Mouse (Mus musculus) heart, embryonic 16.5 days (tissue): Measurements from ENCODE around the gene Gm34653. TPM values are rescaled to one million over a fixed set of nuclear protein-coding genes. Genes with fewer than 3 reads are reported as not detected.

Experiments
- ATAC-seq: fragments of 200-750 bp; cut with Nextera tagmentation; replicated peaks from 2 replicates; pipeline ENCODE4 v1.8.0; 2017; ENCODE audit warnings: moderate number of reproducible peaks; ENCODE audit not compliant: insufficient read depth, low FRiP score; ENCODE audit errors: extremely low read depth
- H3K27ac ChIP-seq: fragments of 300-500 bp; sonication (generic); 2 replicates; pipeline ENCODE4 v1.5.1; 2014; ENCODE audit warnings: mild to moderate bottlenecking, low read length, control low read depth, moderate library complexity
- H3K27me3 ChIP-seq: fragments of 300-500 bp; sonication (generic); 2 replicates; pipeline ENCODE4 v1.6.1; 2014; ENCODE audit warnings: low read length, mixed read lengths; ENCODE audit not compliant: control insufficient read depth, insufficient read depth
- H3K36me3 ChIP-seq: fragments of 300-500 bp; sonication (generic); 2 replicates; pipeline ENCODE4 v1.6.1; 2014; ENCODE audit not compliant: control insufficient read depth, insufficient read depth
- H3K4me1 ChIP-seq: fragments of 300-500 bp; sonication (generic); 2 replicates; pipeline ENCODE4 v1.6.1; 2014; ENCODE audit warnings: low read length, mixed read lengths; ENCODE audit not compliant: control insufficient read depth, insufficient read depth
- H3K4me2 ChIP-seq: fragments of 300-500 bp; sonication (generic); 2 replicates; pipeline ENCODE4 v1.6.1; 2014; ENCODE audit warnings: low read depth, mild to moderate bottlenecking, control low read depth, low read length
- H3K4me3 ChIP-seq: fragments of 300-500 bp; sonication (generic); 2 replicates; pipeline ENCODE4 v1.5.1; 2014; ENCODE audit warnings: mild to moderate bottlenecking, control low read depth, low read length
- H3K9ac ChIP-seq: fragments of 300-500 bp; sonication (generic); 2 replicates; pipeline ENCODE4 v1.6.1; 2014; ENCODE audit warnings: low read length, control low read depth
- H3K9me3 ChIP-seq: fragments of 300-500 bp; sonication (generic); replicated peaks from 2 replicates; pipeline ENCODE4 v1.6.1; 2016; ENCODE audit warnings: low read length; ENCODE audit not compliant: control insufficient read depth
- whole genome bisulfite sequencing: fragments of 180-500 bp; shearing (Covaris S2); extraction: QIAGEN DNeasy Blood & Tissue Kit; methylation state at CpG from one replicate; pipeline ENCODE4 v1.1.7; 2014; 5-methylcytosine and 5-hydroxymethylcytosine counted together
- polyA plus RNA-seq: library from polyadenylated mRNA; unstranded; fragments of >200 nt; fragmentation: Nextera tagmentation; extraction: Ambion mirVana; gene quantifications from 2 replicates; pipeline ENCODE4 v1.2.1, GENCODE M21; 2015

Gene Gm34653
- polyA plus RNA-seq, 1 experiment from 2014 or later, result not detected

DNA sequence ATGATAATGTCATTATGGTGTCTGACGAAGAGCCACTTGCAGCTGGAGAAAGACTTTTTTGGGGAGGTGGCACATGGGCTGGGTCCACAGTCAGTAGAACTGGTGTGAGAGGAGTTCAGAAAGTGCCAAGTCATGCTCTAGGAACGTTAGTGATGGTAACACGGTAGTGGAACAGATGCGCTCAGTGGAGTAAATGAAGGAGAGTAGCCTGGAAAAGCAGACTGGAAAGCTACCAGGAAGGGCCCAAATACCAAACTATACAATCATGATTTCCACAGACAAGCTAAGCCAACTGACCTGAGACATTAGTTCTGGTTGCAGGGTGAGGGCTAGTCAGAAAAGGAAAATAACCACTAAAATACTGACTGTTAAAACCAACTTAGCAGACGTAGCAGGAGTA is 36.9 kb downstream of the Gm34653 start:
- H3K4me2 ChIP-seq, result peak overlapping the region; percentile 72
- 0 out of 2 replicates have a peak, but pooled peaks cover 5% of the 10 kb centered on the region for H3K27me3 ChIP-seq
- peak overlapping the region; percentile 43 for H3K4me3 ChIP-seq
- no peaks in the 10 kb centered on the region for H3K9me3 ChIP-seq
- H3K9ac ChIP-seq, result peak overlapping the region; percentile 42; the same call in 1 of the 2 replicates
- no peak for ATAC-seq
- H3K4me1 ChIP-seq, result peaks cover 19% of the 10 kb centered on the region
- WGBS, result 32% methylated on average over 5 of the region's 5 CpGs
- no peak overlapping the region for H3K27ac ChIP-seq
- H3K36me3 ChIP-seq, result peaks cover 12% of the 10 kb centered on the region

DNA sequence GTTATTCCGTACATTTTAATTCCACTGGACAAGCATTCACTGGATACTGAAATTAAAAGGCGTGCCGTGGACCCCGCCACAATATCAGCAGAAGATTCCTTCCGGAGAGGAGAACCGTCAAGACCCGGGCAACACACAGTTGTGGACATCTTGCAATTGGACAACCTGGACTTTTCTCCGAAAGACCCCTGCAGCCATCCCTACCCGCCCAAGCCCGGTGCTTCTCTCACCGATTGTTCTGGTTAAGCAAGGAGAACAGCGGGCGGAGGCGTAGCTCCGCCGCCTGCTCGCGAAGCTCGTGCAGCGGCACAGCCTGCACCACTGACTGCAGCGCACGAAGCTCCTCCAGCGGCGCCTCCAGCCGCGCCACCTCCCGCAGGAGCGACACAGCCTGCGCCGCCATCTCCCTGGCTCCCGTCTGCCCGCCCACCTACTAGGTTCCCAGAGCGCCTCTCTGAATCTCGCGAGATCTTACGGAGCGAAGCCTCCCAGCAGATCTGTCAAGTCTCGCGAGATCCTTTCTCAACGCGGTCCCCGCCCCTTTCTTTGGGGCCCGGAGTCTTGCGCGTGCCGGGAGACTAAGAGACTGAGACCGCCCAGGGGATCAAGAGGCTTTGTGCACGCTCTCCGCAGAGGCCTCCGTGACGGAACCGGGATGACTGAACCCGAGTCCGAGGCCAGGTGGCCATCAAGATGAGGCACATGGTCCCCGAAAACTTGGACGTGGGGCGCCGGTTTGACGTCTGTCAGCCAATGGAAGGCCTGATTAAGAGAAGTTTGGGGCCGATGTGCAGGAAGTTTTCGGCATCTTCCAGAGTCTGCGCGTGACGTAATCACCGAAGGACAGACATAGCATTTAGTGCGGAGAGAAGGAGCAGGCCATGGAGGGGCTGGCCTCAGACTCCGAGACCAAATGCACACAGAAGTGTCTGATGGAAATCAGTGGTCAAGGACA is 38.0 kb downstream of the Gm34653 start:
- H3K9me3 ChIP-seq, result no peaks in the 10 kb centered on the region
- WGBS, result under 1% methylated on average over 67 of the region's 67 CpGs
- peak overlapping the region; percentile 92 for H3K9ac ChIP-seq

DNA sequence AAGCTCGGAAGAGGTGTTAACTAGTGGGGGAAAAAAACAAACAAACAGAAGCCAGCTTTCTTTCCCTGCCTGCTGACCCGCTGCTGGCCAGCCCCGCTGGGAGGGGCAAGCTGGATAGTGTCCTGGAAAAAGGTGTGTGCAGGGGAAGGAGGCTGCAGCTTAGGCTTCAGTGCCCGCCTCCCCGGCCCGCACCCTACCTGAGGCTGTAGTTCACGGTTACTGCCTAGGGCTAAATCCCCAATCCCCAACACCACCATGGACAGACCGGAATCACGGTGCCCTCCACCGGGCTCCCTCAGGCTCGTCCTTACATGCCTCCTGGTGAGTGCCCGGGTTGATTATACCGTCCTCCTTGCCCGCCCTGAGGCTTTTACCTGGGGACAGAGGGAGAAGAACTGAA is 41.5 kb downstream of the Gm34653 start, which contains the start of gene Cutal:
Gene Cutal (plus strand): TSS at position 126 of the 400 bp plus-strand sequence.
- H3K27me3 ChIP-seq, result peaks cover 8% of the 10 kb centered on the region; the same call in 1 of the 2 replicates
- WGBS, result 7% methylated on average over 14 of the region's 14 CpGs

More for the DNA sequence above, 38.0 kb downstream of the Gm34653 start:
- Histone ChIP-seq H3K4me3 (peak overlapping the region; percentile 82), H3K36me3 (peaks cover 1% of the 10 kb centered on the region; the same call in 1 of the 2 replicates), H3K27ac (peak overlapping the region; percentile 97), H3K4me2 (peak overlapping the region; percentile 77), H3K4me1 (peaks cover 19% of the 10 kb centered on the region), H3K27me3 (peaks cover 8% of the 10 kb centered on the region; the same call in 1 of the 2 replicates)
- ATAC-seq, result peak; percentile 98

DNA sequence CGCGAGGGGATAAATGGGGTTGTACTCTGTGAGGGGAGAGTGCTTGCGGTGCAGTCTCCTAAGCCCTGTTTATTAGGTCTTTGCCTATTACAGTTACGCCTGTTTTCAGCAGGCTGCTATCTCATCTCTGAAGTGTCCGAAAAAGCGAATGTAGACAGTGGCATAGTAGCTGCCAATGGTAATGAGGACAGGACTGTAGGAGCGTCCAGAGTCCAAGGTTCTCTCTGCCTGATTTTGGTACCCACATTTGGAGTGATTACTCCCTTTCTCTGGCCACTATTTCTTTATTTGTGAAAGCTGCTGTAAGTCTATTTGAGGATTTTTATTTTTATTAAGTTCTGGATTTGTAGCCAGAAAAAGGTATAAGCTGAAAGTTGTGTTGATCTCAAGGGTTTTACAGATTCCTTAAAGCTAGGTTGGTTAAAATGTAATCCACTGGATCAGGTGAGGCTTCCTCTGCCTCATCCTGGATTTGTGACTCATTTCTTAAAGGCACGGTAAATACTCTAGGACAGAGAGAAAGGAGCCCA is 42.1 kb downstream of the Gm34653 start, which contains the start of gene Psmd5:
Gene Psmd5 (minus strand): TSS at position 153 of the 530 bp plus-strand sequence.
- ATAC-seq, result no peak
- 10% methylated on average over 8 of the region's 8 CpGs for WGBS
- Histone ChIP-seq H3K9ac (peak within 1 kb of the TSS; percentile 59), H3K9me3 (no peaks in the 10 kb centered on the region), H3K4me2 (peak within 1 kb of the TSS; percentile 67), H3K4me3 (peak within 1 kb of the TSS; percentile 39), H3K27ac (no peak within 1 kb of the TSS), H3K4me1 (peaks cover 11% of the 10 kb centered on the region), H3K36me3 (no peaks in the 10 kb centered on the region), H3K27me3 (peaks cover 8% of the 10 kb centered on the region; the same call in 1 of the 2 replicates)

More for the DNA sequence above, 41.5 kb downstream of the Gm34653 start, which contains the start of gene Cutal:
- Histone ChIP-seq H3K36me3 (no peaks in the 10 kb centered on the region), H3K27ac (no peak within 1 kb of the TSS), H3K9me3 (no peaks in the 10 kb centered on the region), H3K4me1 (peaks cover 18% of the 10 kb centered on the region), H3K9ac (peak within 1 kb of the TSS; percentile 59), H3K4me2 (peak within 1 kb of the TSS; percentile 67), H3K4me3 (peak within 1 kb of the TSS; percentile 39)
- no peak for ATAC-seq

DNA sequence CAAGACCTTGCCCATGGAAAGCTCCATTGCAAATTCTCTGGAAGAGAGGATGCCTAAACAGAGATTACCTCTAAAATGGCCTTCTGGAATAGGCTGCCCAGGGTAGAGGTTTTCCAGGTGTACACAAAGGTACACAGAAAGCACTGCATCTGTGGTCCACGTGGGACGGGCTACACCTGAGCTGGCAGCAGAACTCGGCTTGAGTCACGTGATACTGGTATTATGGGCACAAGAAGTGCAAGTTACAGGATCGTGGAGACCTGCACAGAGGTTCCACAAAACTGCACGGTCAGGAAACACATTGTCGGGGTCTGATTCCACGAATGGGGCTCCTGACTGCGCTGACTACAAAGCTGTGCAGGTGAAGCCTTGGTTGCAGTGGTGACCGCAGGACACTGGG is 47.2 kb downstream of the Gm34653 start:
- WGBS, result 82% methylated on average over 10 of the region's 10 CpGs
- no peaks in the 10 kb centered on the region for H3K9me3 ChIP-seq
- no peak overlapping the region for H3K4me3 ChIP-seq
- no peak overlapping the region for H3K27ac ChIP-seq
- no peak for ATAC-seq
- no peaks in the 10 kb centered on the region for H3K36me3 ChIP-seq
- no peak overlapping the region for H3K4me2 ChIP-seq
- no peaks in the 10 kb centered on the region for H3K4me1 ChIP-seq
- H3K27me3 ChIP-seq, result peaks cover 2% of the 10 kb centered on the region; the same call in 1 of the 2 replicates
- no peak overlapping the region for H3K9ac ChIP-seq

DNA sequence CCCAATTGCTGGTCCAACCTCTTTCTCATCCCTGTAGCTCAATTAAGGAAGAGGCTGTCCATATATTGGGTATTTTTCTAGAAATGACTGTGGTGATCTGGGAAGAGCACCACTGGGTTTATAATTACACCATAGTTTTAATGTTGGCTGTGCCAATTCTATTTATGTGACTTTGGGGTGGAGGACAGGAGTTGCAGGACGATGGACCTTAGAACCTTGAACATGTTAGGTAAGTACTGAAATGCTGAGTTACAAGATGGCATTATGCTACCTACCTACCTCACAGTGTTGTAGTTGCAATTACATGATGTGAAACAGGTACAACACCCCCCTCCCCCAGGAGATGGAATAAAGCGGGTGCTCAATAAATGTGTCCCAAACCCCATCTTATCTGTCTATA is 50.0 kb downstream of the Gm34653 start:
- H3K36me3 ChIP-seq, result no peaks in the 10 kb centered on the region
- no peak overlapping the region for H3K9ac ChIP-seq
- no peaks in the 10 kb centered on the region for H3K27me3 ChIP-seq
- H3K4me1 ChIP-seq, result no peaks in the 10 kb centered on the region
- ATAC-seq, result no peak
- no peak overlapping the region for H3K27ac ChIP-seq
- H3K4me3 ChIP-seq, result no peak overlapping the region
- 86% methylated on average over 2 of the region's 2 CpGs for WGBS
- H3K9me3 ChIP-seq, result no peaks in the 10 kb centered on the region
- H3K4me2 ChIP-seq, result no peak overlapping the region

DNA sequence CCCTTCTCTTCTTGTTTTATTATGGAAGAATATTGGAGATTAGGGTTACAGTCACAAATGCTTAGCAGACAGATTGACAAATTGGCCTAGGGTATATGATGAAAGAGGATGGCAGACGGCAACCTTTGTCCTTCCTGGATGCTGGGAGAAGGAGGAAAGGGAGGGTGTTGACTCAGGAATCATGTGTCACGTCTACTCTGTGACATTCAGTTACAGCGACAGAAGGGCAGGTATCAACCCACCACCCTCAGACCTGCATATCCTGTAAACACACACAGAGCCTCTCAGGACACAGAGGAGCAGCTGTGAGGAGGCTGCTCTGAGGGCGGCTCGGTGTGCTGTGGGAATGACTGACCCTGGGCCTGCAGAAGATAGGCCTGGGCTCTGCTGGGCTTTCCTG is 50.4 kb downstream of the Gm34653 start:
- Histone ChIP-seq H3K27me3 (no peaks in the 10 kb centered on the region), H3K27ac (no peak overlapping the region), H3K9me3 (no peaks in the 10 kb centered on the region), H3K4me2 (no peak overlapping the region), H3K4me3 (no peak overlapping the region), H3K4me1 (no peaks in the 10 kb centered on the region), H3K36me3 (no peaks in the 10 kb centered on the region), H3K9ac (no peak overlapping the region)
- 35% methylated on average over 5 of the region's 5 CpGs for WGBS
- ATAC-seq, result no peak

DNA sequence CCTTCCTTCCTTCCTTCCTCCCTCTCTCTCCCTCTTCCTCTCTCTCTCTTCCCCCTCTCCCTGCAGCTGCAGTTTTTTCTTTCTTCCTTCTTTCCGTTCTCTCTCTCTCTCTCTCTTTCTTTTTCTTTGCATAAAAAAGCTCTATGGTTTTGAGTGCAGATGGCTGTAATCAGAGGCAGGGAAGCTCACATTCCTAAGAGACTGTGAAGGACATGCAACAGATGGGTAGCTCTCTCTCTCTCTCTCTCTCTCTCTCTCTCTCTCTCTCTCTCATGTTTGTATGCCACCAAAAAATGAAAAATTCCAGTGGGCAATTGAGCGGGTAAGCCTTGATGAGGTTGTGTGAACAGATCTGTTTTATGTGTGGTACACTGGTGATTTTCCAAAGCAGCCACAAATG is 51.4 kb downstream of the Gm34653 start:
- Histone ChIP-seq H3K9me3 (no peaks in the 10 kb centered on the region), H3K9ac (no peak overlapping the region), H3K36me3 (no peaks in the 10 kb centered on the region), H3K27me3 (no peaks in the 10 kb centered on the region), H3K4me3 (no peak overlapping the region), H3K4me2 (no peak overlapping the region), H3K27ac (no peak overlapping the region), H3K4me1 (no peaks in the 10 kb centered on the region)
- 87% methylated on average over 2 of the region's 2 CpGs for WGBS
- no peak for ATAC-seq
